Mouse (Mus musculus): Measurements from ENCODE around the gene Csn1s1. TPM values are rescaled to one million over a fixed set of nuclear protein-coding genes. Genes with fewer than 3 reads are reported as not detected.

The Csn1s1 gene
- not detected in 2 replicates for polyA plus RNA-seq (2015; fragmentation: Nextera tagmentation; extraction: Ambion mirVana)

DNA sequence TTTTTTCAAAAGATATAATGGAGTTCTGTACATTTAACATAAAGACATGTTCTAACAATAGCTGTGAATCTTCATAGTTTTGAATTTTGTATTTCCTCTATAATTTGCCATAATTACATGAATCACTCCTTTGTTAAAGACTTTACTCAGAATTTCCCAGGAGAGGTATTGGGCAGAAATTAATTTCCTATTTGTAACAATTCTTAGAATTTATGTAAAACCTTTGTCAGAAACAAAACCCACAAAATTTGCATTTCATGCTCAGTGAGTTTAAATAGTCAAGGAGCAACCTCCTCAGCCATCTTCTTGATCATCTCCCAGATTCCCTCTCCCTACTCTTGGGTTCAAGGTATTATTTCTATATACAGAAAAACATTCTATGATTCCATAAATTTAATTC, at the start of gene Csn1s1:
Gene Csn1s1, plus strand, starts transcription at position 301 of the 400 bp plus-strand sequence.
- H3K27ac ChIP-seq: no peak within 1 kb of the TSS
- no peak within 1 kb of the TSS for H3K9ac ChIP-seq
- H3K4me1 ChIP-seq (replicated peaks): no peaks in the 10 kb centered on the region
- H3K36me3 ChIP-seq: no peaks in the 10 kb centered on the region
- H3K4me3 ChIP-seq: no peak within 1 kb of the TSS
- no peaks in the 10 kb centered on the region for H3K9me3 ChIP-seq (replicated peaks)
- no peaks in the 10 kb centered on the region for H3K27me3 ChIP-seq
- ATAC-seq (replicated peaks; ENCODE audit: insufficient number of reproducible peaks, insufficient read depth, low FRiP score, low read depth): no peak
- no peak within 1 kb of the TSS for H3K4me2 ChIP-seq

DNA sequence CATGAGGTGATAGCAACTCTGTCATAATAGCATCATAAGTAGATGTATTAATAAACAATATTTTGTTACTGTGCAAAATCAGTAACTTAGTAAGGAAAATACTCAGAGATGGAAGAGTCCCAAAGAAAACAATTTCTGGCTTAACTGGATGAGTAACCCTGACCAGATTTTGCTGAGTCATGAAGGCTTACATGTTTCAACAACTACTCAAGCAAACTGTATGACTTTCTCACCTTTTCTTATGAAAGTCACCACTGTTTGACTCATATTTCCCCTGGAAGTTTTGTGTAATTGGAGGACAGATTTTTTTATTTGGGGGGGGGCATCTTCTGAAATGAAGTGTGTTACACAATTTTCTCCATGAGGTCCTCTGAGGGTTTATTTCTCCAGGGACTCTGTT, 43.3 kb upstream of the Csn1s1 start:
- Histone ChIP-seq H3K9ac (no peak overlapping the region), H3K9me3 (replicated peaks) (no peaks in the 10 kb centered on the region), H3K4me3 (no peak overlapping the region), H3K4me1 (replicated peaks) (no peaks in the 10 kb centered on the region), H3K27me3 (no peaks in the 10 kb centered on the region), H3K27ac (no peak overlapping the region), H3K4me2 (no peak overlapping the region), H3K36me3 (no peaks in the 10 kb centered on the region)
- no peak for ATAC-seq (replicated peaks; ENCODE audit: insufficient number of reproducible peaks, insufficient read depth, low FRiP score, low read depth)

DNA sequence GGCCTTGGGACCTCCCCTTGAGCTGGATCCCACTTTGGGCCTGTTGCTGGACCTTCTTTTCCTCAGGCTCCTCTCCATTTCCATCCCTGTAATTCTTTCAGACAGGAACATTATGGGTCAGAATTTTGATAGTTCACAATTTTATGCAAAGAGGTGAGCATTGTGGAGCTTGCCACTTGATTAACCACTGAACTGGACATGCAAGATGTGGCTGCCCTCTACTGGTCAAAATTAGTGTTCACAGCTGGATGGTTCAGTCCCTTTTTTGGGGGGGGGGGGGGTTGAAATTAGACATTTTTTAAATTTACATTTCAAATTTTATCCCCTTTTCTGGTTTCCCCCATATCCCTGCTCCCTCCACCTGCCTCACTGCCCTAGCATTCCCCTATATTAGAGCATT, 23.2 kb upstream of the Csn1s1 start:
- no peak for ATAC-seq (replicated peaks; ENCODE audit: insufficient number of reproducible peaks, insufficient read depth, low FRiP score, low read depth)
- H3K4me1 ChIP-seq (replicated peaks): no peaks in the 10 kb centered on the region
- no peaks in the 10 kb centered on the region for H3K36me3 ChIP-seq
- H3K9me3 ChIP-seq (replicated peaks): no peaks in the 10 kb centered on the region
- H3K4me3 ChIP-seq: no peak overlapping the region
- no peaks in the 10 kb centered on the region for H3K27me3 ChIP-seq
- no peak overlapping the region for H3K4me2 ChIP-seq
- H3K9ac ChIP-seq: no peak overlapping the region
- H3K27ac ChIP-seq: no peak overlapping the region

DNA sequence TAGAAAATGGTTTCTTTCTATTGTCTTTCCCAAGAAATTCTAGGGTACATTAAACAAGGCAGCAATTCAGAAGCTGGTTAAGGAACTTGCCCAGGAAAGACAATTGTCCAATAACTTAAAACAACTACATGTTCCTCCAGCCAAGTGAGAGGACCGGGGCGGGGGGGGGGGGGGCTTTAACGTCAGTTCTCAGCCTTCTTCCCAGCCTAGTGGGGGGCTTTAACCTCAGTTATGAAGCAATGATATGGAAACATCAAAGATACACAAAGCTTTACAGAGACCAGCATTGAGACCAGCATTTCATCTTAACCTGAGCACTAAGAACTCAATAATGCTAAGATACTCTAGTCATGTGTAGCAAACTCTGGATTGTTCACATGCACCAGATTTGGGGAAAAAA, 33.5 kb downstream of the Csn1s1 start, which contains the start of gene Csn2:
Gene Csn2, minus strand, starts transcription at position 101 of the 400 bp plus-strand sequence.
- Histone ChIP-seq H3K9me3 (replicated peaks) (no peaks in the 10 kb centered on the region), H3K4me1 (replicated peaks) (no peaks in the 10 kb centered on the region), H3K9ac (no peak within 1 kb of the TSS), H3K27ac (no peak within 1 kb of the TSS), H3K27me3 (no peaks in the 10 kb centered on the region), H3K36me3 (no peaks in the 10 kb centered on the region), H3K4me2 (no peak within 1 kb of the TSS), H3K4me3 (no peak within 1 kb of the TSS)
- WGBS: 70% methylated on average over 3 of the region's 3 CpGs
- ATAC-seq (replicated peaks; ENCODE audit: insufficient number of reproducible peaks, insufficient read depth, low FRiP score, low read depth): no peak

DNA sequence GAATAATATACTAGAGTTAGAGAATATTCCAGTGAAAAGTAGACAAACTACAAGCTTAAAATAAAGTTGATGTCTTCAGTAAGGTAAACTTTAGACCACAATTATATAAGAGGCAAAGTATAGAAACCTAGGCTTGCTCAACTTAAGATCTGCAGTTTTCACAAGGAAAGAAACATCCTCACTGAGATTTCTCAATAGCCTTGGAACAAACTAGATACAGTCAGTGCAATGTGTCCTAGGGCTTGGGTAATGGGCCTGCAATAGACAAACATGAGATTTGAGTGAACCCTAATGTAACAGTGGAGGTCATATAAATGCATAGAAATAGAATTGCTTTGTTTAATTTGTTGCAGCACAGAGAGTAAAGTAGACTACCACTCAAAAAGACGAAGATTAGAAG, 39.9 kb downstream of the Csn1s1 start:
- no peaks in the 10 kb centered on the region for H3K4me1 ChIP-seq (replicated peaks)
- H3K9ac ChIP-seq: no peak overlapping the region
- no peaks in the 10 kb centered on the region for H3K36me3 ChIP-seq
- H3K4me3 ChIP-seq: no peak overlapping the region
- no peaks in the 10 kb centered on the region for H3K27me3 ChIP-seq
- H3K9me3 ChIP-seq (replicated peaks): no peaks in the 10 kb centered on the region
- no peak overlapping the region for H3K4me2 ChIP-seq
- H3K27ac ChIP-seq: no peak overlapping the region
- 67% methylated on average over 1 of the region's 1 CpGs for WGBS
- no peak for ATAC-seq (replicated peaks; ENCODE audit: insufficient number of reproducible peaks, insufficient read depth, low FRiP score, low read depth)

Other genes starting within 250 kb of the Csn1s1 start
- not detected in 2 replicates for gene Ugt2b38, start 242.0 kb upstream of the Csn1s1 start, polyA plus RNA-seq (2015; fragmentation: Nextera tagmentation; extraction: Ambion mirVana)
- not detected in 2 replicates for gene Ugt2a2, start 183.9 kb upstream of the Csn1s1 start, polyA plus RNA-seq (2015; fragmentation: Nextera tagmentation; extraction: Ambion mirVana)
- not detected in 2 replicates for gene Gm43638, start 179.4 kb upstream of the Csn1s1 start, polyA plus RNA-seq (2015; fragmentation: Nextera tagmentation; extraction: Ambion mirVana)
- gene Ugt2a1, start 175.3 kb upstream of the Csn1s1 start, polyA plus RNA-seq (2015; fragmentation: Nextera tagmentation; extraction: Ambion mirVana): not detected in 2 replicates
- not detected in 2 replicates for gene Sult1b1, start 128.0 kb upstream of the Csn1s1 start, polyA plus RNA-seq (2015; fragmentation: Nextera tagmentation; extraction: Ambion mirVana)
- gene Sult1d1, start 97.2 kb upstream of the Csn1s1 start, polyA plus RNA-seq (2015; fragmentation: Nextera tagmentation; extraction: Ambion mirVana): not detected in 2 replicates
- 0.11 TPM in 1 of 2 replicates, not detected in the other for gene Sult1e1, start 74.6 kb upstream of the Csn1s1 start, polyA plus RNA-seq (2015; fragmentation: Nextera tagmentation; extraction: Ambion mirVana)
- gene Csn2, start 33.4 kb downstream of the Csn1s1 start, polyA plus RNA-seq (2015; fragmentation: Nextera tagmentation; extraction: Ambion mirVana): 0.24 TPM in 1 of 2 replicates, not detected in the other
- gene Csn1s2a, start 108.4 kb downstream of the Csn1s1 start, polyA plus RNA-seq (2015; fragmentation: Nextera tagmentation; extraction: Ambion mirVana): not detected in 2 replicates
- gene Csn1s2b, start 141.9 kb downstream of the Csn1s1 start, polyA plus RNA-seq (2015; fragmentation: Nextera tagmentation; extraction: Ambion mirVana): not detected in 2 replicates
- not detected in 2 replicates for gene Prr27, start 159.5 kb downstream of the Csn1s1 start, polyA plus RNA-seq (2015; fragmentation: Nextera tagmentation; extraction: Ambion mirVana)
- not detected in 2 replicates for gene Odam, start 218.8 kb downstream of the Csn1s1 start, polyA plus RNA-seq (2015; fragmentation: Nextera tagmentation; extraction: Ambion mirVana)

Data from heart, embryonic 15.5 days (tissue).